Mouse (Mus musculus): ENCODE results near the gene Serpina3m.
"Not testable (repeated sequence)": the region's sequence is repeated elsewhere in the genome, so short reads cannot be mapped to it uniquely, and the experiment has no call there.

Serpina3m gene

DNA sequence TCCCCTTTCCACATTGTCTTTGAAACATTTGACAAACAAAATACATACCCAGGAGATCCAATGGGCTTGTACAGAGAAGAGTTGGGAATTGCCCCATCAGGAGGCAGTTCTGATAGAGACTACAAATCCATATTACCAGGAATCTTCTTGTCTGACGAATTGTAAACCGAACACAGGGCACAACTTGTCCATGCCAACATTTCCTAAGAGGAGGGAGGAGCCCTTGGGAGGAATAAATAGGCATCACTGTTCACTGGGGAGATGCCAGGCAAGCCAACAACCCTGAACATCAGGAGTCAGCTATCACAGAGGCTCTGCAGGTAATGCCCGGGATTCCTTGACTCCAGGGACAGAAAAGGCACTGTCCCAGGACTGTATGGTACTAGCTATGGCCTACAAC lies at the start of gene Serpina3m, which contains the start of gene Serpina3k:
Gene Serpina3m, plus strand, starts transcription at position 261 of the 400 bp plus-strand sequence.
Gene Serpina3k, plus strand, starts transcription at position 261 of the 400 bp plus-strand sequence.
- DNase-seq (ENCODE audit: low spot score in 2 of 2): not testable (repeated sequence)

- no peak for DNase-seq (ENCODE audit: low spot score in 2 of 2)
Measured at GRCm38 (mm10) chr12:104289872-104290271, 48.4 kb upstream of the Serpina3m start.

DNA sequence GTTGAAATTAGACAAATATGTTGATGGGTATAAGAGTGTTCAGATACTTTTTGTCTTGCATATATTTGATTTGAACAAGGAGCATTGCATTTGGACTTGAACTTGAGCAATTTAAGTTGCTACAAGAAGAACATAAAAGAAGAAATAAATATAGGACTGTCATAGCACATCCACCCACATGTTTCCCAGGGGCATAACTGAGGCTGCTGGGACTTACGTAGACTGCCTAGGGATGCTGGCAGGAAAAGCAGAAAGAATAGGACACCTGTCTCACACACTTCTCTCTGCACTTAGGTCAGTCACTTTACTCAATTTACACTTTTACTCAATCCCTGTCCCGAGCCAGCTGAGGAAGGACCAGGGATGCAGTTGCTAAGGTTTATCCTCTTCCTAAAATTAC lies 44.3 kb upstream of the Serpina3m start:
- DNase-seq (ENCODE audit: low spot score in 2 of 2): no peak

DNA sequence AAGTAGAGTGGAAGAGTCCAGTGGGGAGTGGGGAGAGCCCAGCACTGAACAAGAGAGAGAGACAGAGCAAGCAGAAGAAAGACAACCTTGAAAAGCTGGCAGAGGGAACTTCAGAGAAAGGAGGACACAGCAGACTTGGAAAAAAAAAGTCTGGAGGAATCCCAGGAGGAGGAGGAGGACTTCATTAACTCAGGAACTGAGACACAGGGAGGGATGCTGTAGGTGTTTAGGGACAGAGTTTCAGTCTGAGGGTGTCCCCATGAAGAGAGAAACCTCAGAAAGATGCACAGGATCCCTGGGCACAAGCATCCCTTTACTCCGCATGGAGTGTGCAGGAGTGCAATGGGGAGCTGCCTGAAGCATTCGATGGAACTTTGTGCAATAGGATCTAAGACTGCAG lies 40.2 kb upstream of the Serpina3m start:
- no peak for DNase-seq (ENCODE audit: low spot score in 2 of 2)

GRCm38 (mm10) chr12:104305991-104306390 lies 32.3 kb upstream of the Serpina3m start:
- no peak for DNase-seq (ENCODE audit: low spot score in 2 of 2)

DNA sequence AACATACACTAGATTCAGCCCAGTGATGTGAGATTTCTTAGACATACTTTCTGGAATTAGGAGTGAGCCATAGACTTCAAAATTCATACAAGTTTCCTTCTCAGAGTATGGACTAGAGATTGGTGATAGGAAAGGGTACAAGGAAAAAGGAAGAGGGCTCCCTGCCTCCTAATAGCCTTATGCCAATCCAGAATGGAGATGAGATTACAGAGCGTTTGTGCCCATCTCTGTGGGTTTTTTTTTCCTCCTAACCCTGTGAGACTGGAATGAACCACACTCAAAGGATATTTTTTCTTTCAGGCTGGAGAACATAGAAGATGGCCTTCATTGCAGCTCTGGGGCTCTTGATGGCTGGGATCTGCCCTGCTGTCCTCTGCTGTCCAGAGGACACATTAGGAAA lies 24.0 kb upstream of the Serpina3m start, which contains the start of gene Serpina3j:
Gene Serpina3j, plus strand, starts transcription at position 301 of the 400 bp plus-strand sequence.
- no peak for DNase-seq (ENCODE audit: low spot score in 2 of 2)

DNA sequence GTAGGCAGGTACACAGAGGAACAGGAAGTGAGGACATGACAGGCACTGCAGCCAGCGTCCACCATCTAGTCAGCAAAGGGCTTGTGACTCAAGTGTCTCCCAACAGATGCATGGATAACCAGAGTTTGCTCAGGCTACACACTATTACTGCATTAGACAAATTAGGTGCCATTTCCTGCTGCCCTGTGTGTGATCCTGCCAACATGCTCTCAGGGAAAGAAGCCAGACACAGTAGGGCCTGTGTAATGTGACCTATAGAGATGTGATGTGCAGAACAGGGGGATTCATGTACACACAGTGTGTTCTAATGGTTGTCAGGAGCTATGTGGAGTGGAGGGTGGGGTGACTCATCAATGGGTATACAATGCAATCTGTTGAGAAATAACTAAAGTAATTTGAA lies 15.8 kb upstream of the Serpina3m start:
- no peak for DNase-seq (ENCODE audit: low spot score in 2 of 2)

DNA sequence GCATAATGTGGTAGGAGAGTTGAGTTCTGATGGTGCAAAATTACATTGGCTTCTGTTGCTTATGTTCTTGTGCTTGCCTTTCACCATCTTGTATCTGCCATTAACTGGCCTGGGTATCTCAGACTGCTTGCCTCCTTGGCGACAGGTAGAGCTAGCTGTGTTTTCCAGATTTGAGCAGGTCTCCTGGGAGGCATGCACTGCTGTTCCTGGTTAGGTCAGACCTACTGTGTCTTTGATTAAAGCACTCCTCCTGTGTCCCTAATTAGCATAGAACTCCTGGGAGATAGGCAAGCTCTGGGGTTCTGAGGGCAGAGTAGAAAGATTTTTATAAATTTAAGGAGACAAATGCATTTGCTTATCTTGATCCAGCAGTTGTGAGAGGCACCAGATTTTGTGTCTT lies 6.6 kb upstream of the Serpina3m start:
- no peak for DNase-seq (ENCODE audit: low spot score in 2 of 2)

- not testable (repeated sequence) for DNase-seq (ENCODE audit: low spot score in 2 of 2)
Measured at GRCm38 (mm10) chr12:104336873-104337272, 1.4 kb upstream of the Serpina3m start.

GRCm38 (mm10) chr12:104338705-104339104 lies 419 bp downstream of the Serpina3m start:
- DNase-seq (ENCODE audit: low spot score in 2 of 2): no peak

- not testable (repeated sequence) for DNase-seq (ENCODE audit: low spot score in 2 of 2)
Measured at GRCm38 (mm10) chr12:104342489-104342888, 4.2 kb downstream of the Serpina3m start.

DNA sequence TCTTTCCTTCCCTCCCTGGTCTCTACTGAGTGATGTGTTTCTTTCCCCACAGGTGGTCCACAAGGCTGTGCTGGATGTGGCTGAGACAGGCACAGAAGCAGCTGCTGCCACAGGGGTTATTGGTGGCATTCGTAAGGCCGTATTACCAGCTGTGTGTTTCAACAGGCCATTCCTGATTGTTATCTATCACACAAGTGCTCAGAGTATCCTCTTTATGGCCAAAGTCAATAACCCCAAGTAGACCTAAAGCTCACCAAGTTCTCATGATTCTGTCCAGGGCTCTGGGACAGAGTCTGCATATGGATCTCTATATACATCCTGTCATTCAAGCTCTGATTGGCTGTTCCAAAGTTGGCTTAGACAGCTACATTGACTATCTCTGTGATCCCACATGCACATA lies 6.9 kb downstream of the Serpina3m start:
- DNase-seq (ENCODE audit: low spot score in 2 of 2): no peak

- DNase-seq (ENCODE audit: low spot score in 2 of 2): no peak
Measured at GRCm38 (mm10) chr12:104345707-104346106, 7.4 kb downstream of the Serpina3m start.

GRCm38 (mm10) chr12:104347091-104347490 lies 8.8 kb downstream of the Serpina3m start:
- DNase-seq (ENCODE audit: low spot score in 2 of 2): no peak

DNA sequence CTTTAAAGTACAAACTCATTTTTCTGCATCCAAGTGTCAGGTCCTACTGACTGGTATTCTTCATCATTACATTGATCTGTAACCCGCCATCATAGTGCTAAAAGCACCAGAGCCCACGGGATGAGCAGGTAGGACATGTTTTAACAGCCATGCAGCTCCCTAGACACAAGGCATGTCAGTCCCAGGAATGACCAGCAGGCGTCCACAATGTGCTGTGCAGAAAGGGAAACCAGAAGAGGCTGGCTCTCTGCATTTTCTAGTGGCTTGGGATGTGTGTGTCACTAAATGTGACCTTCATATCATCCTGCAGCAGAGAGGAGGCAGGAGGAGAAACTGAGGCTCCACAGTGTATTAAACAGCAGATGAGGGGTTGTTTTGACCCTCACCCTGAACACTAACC lies 13.5 kb downstream of the Serpina3m start:
- DNase-seq (ENCODE audit: low spot score in 2 of 2): peak; percentile 45 to 50

DNA sequence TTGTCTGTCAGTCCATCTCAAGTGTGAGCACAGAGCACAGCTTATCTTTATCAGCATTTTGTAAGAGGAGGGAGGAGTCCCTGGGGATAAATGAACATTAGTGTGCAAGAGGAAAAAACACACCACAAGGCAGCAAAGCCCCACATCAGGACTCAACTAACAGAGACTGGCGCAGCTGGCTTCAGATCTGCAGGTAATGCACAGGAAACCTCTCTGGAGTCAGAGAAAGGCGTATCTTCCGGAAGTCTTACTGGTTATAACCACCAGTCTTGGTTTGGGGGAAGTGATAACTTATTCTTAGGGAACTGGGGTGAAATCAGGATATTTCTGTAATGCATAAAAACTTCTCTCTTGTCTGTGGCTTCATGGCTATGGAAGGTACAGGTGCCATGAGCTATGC lies 17.7 kb downstream of the Serpina3m start:
- no peak for DNase-seq (ENCODE audit: low spot score in 2 of 2)

DNA sequence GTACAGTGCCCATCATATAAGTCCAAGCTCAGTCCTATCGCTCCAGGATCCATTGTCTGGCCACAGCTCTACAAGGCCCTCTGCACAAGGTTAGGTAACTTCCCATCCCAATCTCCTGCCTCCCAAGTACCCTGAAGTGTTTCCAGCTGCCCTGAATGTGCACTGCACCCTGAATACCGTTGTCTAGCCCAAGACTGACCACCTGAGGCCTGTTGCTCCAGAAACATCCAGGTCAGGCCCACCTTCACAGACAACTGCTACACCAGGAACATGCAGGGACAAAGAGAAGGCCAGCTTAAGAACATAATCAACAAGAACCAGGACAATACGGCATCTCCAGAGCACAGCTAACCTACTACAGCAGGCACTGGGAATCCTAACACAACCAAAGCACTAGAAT lies 31.7 kb downstream of the Serpina3m start:
- no peak for DNase-seq (ENCODE audit: low spot score in 2 of 2)

DNA sequence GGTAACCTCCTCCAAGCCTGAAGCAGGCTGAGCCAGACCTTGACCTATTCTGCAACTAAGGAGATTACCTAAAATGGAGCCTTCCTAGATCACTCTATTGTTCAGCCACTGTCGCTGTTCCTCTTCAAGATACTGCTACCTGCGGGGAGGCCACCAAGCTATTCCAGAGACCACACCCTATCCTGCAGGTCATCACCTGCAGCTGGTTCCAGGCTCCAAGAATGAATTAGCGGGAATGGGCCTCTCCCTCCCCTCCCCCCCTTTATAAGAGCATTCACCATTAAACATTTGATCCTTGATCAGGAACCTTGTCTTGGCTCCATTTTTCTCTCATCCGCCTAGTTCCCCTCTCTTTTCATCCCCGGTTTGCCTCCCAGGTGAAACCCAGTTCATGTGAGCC lies 38.9 kb downstream of the Serpina3m start:
- DNase-seq (ENCODE audit: low spot score in 2 of 2): not testable (repeated sequence)

DNA sequence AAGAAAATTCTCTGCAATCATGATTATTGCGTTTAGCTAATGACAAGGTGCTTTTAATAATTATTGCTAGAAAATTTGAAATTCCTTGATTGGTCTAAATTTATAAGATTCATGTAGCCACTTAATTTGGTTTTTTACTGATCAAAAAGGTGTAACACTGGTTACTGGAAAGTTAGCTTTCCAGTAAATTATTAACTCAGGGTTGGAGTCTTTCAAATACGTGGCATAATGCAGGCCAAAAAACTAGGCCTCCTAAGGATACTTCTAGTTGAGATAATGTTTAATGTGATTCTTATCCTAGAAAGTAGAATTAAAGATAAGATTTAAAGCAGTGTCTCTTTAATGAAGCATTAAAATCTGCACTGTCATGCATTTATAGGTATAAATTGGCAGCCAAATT lies 40.1 kb downstream of the Serpina3m start:
- DNase-seq (ENCODE audit: low spot score in 2 of 2): not testable (repeated sequence)

DNA sequence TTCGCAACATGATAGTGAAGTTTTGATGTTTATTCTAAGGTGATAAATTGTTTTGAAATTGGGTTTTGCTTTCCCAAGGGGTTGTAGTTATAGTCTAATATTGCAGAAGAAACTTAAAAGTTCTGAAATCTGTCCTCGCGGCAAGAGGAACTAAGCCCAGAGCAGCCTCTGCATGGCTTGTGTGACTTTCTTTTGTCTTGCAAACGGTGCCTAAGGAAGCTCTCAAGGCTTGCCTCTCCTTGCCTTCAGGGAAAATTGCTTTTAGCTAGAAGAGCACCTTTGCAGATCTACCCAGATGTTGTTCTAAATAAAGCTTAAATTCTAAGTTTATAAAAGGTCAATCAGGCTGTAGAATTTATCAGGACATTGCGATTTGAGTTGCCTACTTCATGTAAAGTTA lies 40.5 kb downstream of the Serpina3m start:
- not testable (repeated sequence) for DNase-seq (ENCODE audit: low spot score in 2 of 2)

DNA sequence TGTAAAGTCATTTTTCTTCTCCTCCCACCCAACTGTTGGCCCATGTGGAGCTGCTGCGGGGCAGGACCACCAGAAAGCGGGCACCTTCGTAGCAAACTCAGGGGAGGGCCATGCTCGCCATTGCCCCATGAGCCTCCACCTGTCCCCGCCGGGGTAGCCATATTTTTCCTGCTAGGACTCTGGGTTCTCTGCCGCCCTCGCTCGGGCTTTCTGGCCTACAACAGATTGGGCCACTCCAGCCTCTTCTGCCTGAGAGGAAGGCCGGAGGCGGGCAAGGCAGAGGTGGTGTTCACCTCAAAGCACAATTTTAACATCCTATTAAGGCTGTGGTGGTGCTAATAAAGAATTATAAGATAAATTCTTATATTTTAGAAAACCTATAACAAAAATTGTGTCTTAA lies 41.6 kb downstream of the Serpina3m start:
- no peak for DNase-seq (ENCODE audit: low spot score in 2 of 2)

- DNase-seq (ENCODE audit: low spot score in 2 of 2): not testable (repeated sequence)
Measured at GRCm38 (mm10) chr12:104381071-104381604, 42.9 kb downstream of the Serpina3m start.

DNA sequence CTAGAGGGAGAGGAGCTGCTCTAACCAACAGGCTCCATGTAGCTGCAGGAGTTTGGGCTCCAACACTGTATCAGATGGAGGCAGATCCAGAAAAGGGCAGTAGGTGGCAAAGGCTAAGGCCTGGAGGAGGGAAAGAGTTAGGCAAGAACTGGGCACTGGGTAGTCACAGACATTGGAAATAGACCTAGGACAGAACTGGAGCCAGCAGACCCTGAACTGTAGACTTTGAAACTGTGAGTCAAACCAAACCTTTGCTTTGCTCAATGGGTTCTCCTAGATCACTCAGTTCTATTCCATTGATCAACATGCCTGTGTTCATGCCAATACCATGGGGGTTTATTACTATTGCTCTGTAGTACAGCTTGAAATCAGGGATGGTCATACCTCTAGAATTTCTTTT lies 47.7 kb downstream of the Serpina3m start:
- not testable (repeated sequence) for DNase-seq (ENCODE audit: low spot score in 2 of 2)

DNA sequence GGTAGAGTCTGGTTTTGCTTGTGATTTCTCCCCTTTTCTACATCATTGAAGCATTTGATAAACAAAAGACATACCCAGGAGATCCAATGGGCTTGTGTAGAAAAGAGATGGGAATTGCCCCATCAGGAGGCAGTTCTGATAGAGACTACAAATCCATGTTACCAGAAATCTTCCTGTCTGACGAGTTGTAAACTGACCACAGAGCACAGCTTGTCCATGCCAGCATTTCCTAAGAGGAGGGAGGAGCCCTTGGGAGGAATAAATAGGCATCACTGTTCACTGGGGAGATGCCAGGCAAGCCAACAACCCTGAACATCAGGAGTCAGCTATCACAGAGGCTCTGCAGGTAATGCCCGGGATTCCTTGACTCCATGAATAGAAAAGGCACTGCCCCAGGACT lies 48.6 kb downstream of the Serpina3m start:
- DNase-seq (ENCODE audit: low spot score in 2 of 2): not testable (repeated sequence)

Data from right cerebral cortex, adult 2 months (tissue).